Mouse (Mus musculus) liver, postnatal 0 days (tissue): ENCODE measurements around the gene Pmp22. TPM values are rescaled to one million over a fixed set of nuclear protein-coding genes. Genes with fewer than 3 reads are reported as not detected.

Experiments used
- ATAC-seq: fragments of 200-750 bp; cut with Nextera tagmentation; 2 replicates; pipeline ENCODE4 v1.8.0; 2017; ENCODE audit warnings: mild to moderate bottlenecking, moderate library complexity
- DNase-seq: peaks from one replicate; pipeline ENCODE4 v3.0.0-alpha.2; 2016
- H3K27ac ChIP-seq: fragments of 300-500 bp; sonication (generic); 2 replicates; pipeline ENCODE4 v1.5.1; 2014; ENCODE audit warnings: antibody characterized with exemption, moderate library complexity, mild to moderate bottlenecking, low read depth
- H3K27me3 ChIP-seq: fragments of 300-500 bp; sonication (generic); 2 replicates; pipeline ENCODE4 v1.6.1; 2014; ENCODE audit warnings: low read length, control low read depth, mixed read lengths; ENCODE audit not compliant: insufficient read depth
- H3K36me3 ChIP-seq: fragments of 300-500 bp; sonication (generic); replicated peaks from 2 replicates; pipeline ENCODE4 v1.6.1; 2014; ENCODE audit warnings: mild to moderate bottlenecking, control low read depth, low read length, moderate library complexity, mixed read lengths; ENCODE audit not compliant: insufficient read depth
- H3K4me1 ChIP-seq: fragments of 300-500 bp; sonication (generic); 2 replicates; pipeline ENCODE4 v1.6.1; 2014; ENCODE audit warnings: antibody characterized with exemption, mild to moderate bottlenecking, control low read depth; ENCODE audit not compliant: insufficient read depth
- H3K4me2 ChIP-seq: fragments of 300-500 bp; sonication (generic); 2 replicates; pipeline ENCODE4 v1.6.1; 2014; ENCODE audit warnings: low read depth, mild to moderate bottlenecking, low read length, moderate library complexity, mixed read lengths
- H3K4me3 ChIP-seq: fragments of 300-500 bp; sonication (generic); 2 replicates; pipeline ENCODE4 v1.5.1; 2014; ENCODE audit warnings: low read depth, low read length
- H3K9ac ChIP-seq: fragments of 300-500 bp; sonication (generic); replicated peaks from 2 replicates; pipeline ENCODE4 v1.6.1; 2014; ENCODE audit warnings: mild to moderate bottlenecking, moderate library complexity
- H3K9me3 ChIP-seq: fragments of 300-500 bp; sonication (generic); 2 replicates; pipeline ENCODE4 v1.6.1; 2016; ENCODE audit warnings: mild to moderate bottlenecking, control low read depth, low read length, mixed read lengths
- CTCF ChIP-seq: sonication (generic); IDR thresholded peaks from 2 replicates; pipeline ENCODE4 v1.5.1; 2016; ENCODE audit warnings: antibody characterized with exemption, low read depth
- EP300 ChIP-seq: IDR thresholded peaks from 2 replicates; pipeline ENCODE4 v1.6.1; 2016; ENCODE audit warnings: antibody characterized with exemption, low read depth, mild to moderate bottlenecking
- WGBS: fragments of 180-500 bp; shearing (Covaris S2); extraction: QIAGEN DNeasy Blood & Tissue Kit; methylation state at CpG from one replicate; pipeline ENCODE4 v1.1.7; 2014; ENCODE audit not compliant: insufficient replicate concordance; 5-methylcytosine and 5-hydroxymethylcytosine counted together
- polyA plus RNA-seq: library from polyadenylated mRNA; unstranded; fragments of >200 nt; fragmentation: Nextera tagmentation; extraction: Ambion mirVana; gene quantifications from 2 replicates; pipeline ENCODE4 v1.2.1, GENCODE M21; 2015

The Pmp22 gene
- polyA plus RNA-seq, 1 experiment from 2014 or later: 12.9 TPM

DNA sequence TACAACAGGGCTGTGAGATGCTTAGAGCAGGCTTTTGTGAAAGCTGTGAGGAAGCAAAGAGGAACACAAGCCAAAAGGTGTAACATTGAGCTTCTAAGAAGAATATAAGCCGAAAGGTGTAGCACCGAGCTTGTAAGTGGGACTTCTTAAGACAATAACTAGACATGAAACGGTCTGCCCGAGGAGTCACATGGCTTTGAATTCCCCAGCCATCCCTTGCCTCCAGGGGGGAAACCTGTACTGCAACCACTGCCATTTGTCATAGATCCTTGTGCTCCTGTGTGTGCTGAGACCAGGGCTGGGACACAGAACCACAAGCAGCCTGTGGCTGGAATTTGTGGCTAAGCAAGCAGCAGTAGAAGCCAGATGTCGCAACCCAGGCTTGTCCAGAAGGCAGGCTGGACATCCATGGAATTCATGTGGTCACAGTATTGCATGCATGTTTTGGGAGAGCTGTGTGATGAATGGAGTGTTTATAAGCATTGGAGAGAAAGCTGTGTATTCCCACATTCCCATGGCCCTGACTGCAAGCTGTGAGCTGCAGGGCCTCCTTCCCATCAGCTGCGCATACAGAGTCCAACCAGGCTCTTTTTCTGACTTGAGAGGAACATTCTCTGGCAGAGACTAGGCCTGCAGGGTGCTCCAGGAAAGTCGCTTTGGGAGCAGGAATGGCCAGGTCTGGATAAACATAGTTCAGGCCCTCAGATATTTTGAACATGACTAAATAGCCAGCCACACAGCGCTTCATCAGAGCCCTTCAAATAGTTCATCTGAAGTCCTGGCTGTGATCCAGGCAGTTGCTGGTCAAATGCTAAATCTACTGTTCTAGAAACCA, 13.8 kb upstream of the Pmp22 start:
- WGBS: 76% methylated on average over 8 of the region's 8 CpGs
- H3K4me1 ChIP-seq: no peaks in the 10 kb centered on the region
- TF ChIP-seq EP300 (no peak), CTCF (no peak)
- no peak overlapping the region for H3K27ac ChIP-seq
- no peaks in the 10 kb centered on the region for H3K27me3 ChIP-seq
- H3K36me3 ChIP-seq: no peaks in the 10 kb centered on the region
- ATAC-seq (no peak), DNase-seq (no peak)
- H3K9me3 ChIP-seq: no peaks in the 10 kb centered on the region
- no peak overlapping the region for H3K4me3 ChIP-seq
- no peak overlapping the region for H3K4me2 ChIP-seq
- no peak overlapping the region for H3K9ac ChIP-seq

- Histone ChIP-seq H3K9me3 (no peaks in the 10 kb centered on the region), H3K27ac (no peak overlapping the region), H3K4me3 (no peak overlapping the region), H3K4me1 (no peaks in the 10 kb centered on the region), H3K36me3 (no peaks in the 10 kb centered on the region), H3K9ac (no peak overlapping the region), H3K4me2 (no peak overlapping the region), H3K27me3 (no peaks in the 10 kb centered on the region)
- TF ChIP-seq CTCF: no peak
- no peak for TF ChIP-seq EP300
- no peak for DNase-seq
- no peak for ATAC-seq
- WGBS: 82% methylated on average over 5 of the region's 5 CpGs
Measured at GRCm38 (mm10) chr11:63116652-63117051, 12.1 kb upstream of the Pmp22 start.

DNA sequence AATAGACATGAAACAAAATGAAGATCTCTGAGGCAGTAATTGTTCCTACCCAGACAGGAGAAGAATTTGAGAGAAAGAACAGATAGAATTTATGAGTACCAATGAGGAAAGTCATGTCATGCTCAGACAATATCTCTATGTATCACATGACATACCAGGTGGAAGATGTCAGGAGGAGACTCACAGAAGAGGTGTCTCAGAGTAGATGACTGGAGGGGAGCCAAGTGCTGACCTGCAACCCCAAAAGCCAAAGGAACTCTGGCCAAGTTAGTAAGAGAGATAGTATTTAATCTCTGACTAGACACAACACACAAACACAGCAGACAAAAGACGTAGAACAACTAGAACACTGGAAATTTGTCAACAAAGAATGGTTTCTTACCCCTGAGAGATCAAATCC, 11.5 kb upstream of the Pmp22 start:
- WGBS: 68% methylated on average over 1 of the region's 1 CpGs
- Histone ChIP-seq H3K4me1 (no peaks in the 10 kb centered on the region), H3K4me3 (no peak overlapping the region), H3K9me3 (no peaks in the 10 kb centered on the region), H3K4me2 (no peak overlapping the region), H3K9ac (no peak overlapping the region), H3K36me3 (no peaks in the 10 kb centered on the region), H3K27me3 (no peaks in the 10 kb centered on the region), H3K27ac (no peak overlapping the region)
- TF ChIP-seq CTCF: no peak
- no peak for TF ChIP-seq EP300
- ATAC-seq (no peak), DNase-seq (no peak)

DNA sequence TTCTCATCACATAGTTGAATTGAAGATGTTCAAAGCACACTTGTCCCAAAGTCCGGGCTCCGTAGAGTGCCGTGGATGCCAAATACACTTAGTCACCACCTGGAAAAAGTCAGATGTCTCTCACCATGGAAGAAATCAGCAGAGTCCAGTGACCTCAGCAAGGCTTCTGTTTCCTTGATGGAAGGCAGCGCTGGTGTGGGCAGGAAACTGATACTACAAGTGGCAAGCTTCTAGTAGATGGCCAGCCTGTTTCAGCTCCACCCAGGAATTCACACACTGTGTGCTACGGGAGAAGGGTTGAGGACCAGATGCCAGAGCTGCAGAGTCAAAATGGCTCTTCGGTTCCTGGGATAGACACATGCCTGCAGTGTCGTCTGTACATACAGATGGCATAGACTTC, 9.0 kb upstream of the Pmp22 start:
- Histone ChIP-seq H3K4me2 (no peak overlapping the region), H3K9me3 (no peaks in the 10 kb centered on the region), H3K27ac (no peak overlapping the region), H3K9ac (no peak overlapping the region), H3K4me3 (no peak overlapping the region), H3K4me1 (no peaks in the 10 kb centered on the region), H3K27me3 (no peaks in the 10 kb centered on the region), H3K36me3 (no peaks in the 10 kb centered on the region)
- TF ChIP-seq CTCF (no peak), EP300 (no peak)
- DNase-seq: no peak
- WGBS: 44% methylated on average over 7 of the region's 7 CpGs
- no peak for ATAC-seq

DNA sequence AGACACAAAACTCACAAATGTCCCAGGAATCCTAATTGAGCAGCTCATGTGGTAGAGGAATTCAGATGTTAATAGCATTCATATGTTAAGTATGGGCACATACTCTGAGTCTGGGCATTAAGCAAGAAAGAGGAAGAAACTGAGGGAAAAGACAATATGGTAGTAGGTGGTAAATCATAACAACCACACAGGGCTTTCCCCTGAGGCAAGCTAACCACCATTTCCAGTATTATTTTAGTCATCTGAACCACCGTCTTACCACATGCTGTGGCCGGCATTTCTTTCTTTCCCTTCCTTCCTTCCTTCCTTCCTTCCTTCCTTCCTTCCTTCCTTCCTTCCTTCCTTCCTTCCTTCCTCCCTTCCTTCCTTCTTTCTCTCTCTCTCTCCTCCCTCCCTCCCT, 6.5 kb upstream of the Pmp22 start:
- ATAC-seq (no peak), DNase-seq (no peak)
- no peaks in the 10 kb centered on the region for H3K36me3 ChIP-seq
- H3K4me3 ChIP-seq: no peak overlapping the region
- H3K27me3 ChIP-seq: no peaks in the 10 kb centered on the region
- TF ChIP-seq CTCF (no peak), EP300 (no peak)
- no peak overlapping the region for H3K4me2 ChIP-seq
- H3K9me3 ChIP-seq: no peaks in the 10 kb centered on the region
- WGBS: 25% methylated on average over 2 of the region's 2 CpGs
- H3K27ac ChIP-seq: no peak overlapping the region
- H3K4me1 ChIP-seq: no peaks in the 10 kb centered on the region
- H3K9ac ChIP-seq: no peak overlapping the region

DNA sequence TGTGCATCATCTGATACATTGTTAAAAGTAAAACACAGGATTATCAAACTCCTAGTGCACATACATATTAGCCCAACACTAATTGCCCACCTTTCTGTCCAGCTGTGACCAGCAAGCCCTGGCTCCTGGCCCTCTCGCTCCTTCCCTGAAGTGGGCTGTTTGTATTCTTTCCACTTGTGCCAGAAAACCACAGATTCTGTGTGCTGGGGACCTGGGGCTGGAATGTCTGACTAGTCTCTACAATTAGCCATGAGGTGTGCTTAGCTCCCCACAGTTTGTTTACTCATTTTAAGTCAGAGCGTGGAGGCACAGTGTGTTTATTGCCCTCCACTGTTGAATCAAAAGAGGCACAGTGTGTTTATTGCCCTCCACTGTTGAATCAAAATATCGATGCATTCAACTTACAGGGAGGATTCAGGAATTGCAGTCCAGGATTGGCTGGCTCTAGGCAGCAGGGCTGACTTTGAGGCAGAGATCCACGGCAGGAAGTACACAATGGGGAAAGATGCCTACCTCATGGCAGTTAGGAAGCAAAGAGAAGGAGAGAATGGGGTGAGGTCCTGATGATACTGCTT, 5.9 kb upstream of the Pmp22 start:
- Histone ChIP-seq H3K27ac (no peak overlapping the region), H3K9me3 (no peaks in the 10 kb centered on the region), H3K4me2 (no peak overlapping the region), H3K36me3 (no peaks in the 10 kb centered on the region), H3K4me3 (no peak overlapping the region), H3K27me3 (no peaks in the 10 kb centered on the region), H3K4me1 (no peaks in the 10 kb centered on the region), H3K9ac (no peak overlapping the region)
- WGBS: 73% methylated on average over 4 of the region's 4 CpGs
- no peak for TF ChIP-seq CTCF
- no peak for TF ChIP-seq EP300
- ATAC-seq: 0 out of 2 replicates have a peak, but pooled peaks have one; percentile 13
- DNase-seq: no peak
